Mouse (Mus musculus) cerebellum, adult 2 months (tissue): ENCODE data around the gene Rabl6. TPM values are rescaled to one million over a fixed set of nuclear protein-coding genes. Genes with fewer than 3 reads are reported as not detected.

Experiments used
- DNase-seq, 2 experiments: peaks; one replicate each; pipeline ENCODE4 v3.0.0; 2021
- H3K27ac ChIP-seq: fragments of 200-500 bp; 2 replicates; pipeline ENCODE4 v1.5.1; 2012; ENCODE audit warnings: low read length, control low read depth, inconsistent platforms; ENCODE audit not compliant: insufficient read depth
- H3K27me3 ChIP-seq: fragments of 200-500 bp; 2 replicates; pipeline ENCODE4 v1.6.1; 2012; ENCODE audit warnings: inconsistent platforms, mild to moderate bottlenecking, low read length, moderate library complexity; ENCODE audit not compliant: control insufficient read depth, insufficient read depth
- H3K4me1 ChIP-seq: fragments of 200-500 bp; 2 replicates; pipeline ENCODE4 v1.6.1; 2011; ENCODE audit warnings: low read length; ENCODE audit not compliant: control insufficient read depth, insufficient read depth
- H3K4me3 ChIP-seq: fragments of 200-500 bp; replicated peaks from 2 replicates; pipeline ENCODE3; 2011; ENCODE audit warnings: mild to moderate bottlenecking, low read depth, low read length, control low read depth; ENCODE audit not compliant: insufficient read depth
- CTCF ChIP-seq: fragments of 200-500 bp; IDR thresholded peaks from 2 replicates; pipeline ENCODE4 v1.5.1; 2011; ENCODE audit warnings: low read depth, mild to moderate bottlenecking, control low read depth, low read length, moderate library complexity, borderline replicate concordance; ENCODE audit not compliant: insufficient read depth
- POLR2A ChIP-seq: fragments of 200-500 bp; IDR thresholded peaks from 2 replicates; pipeline ENCODE4 v1.6.1; 2011; ENCODE audit warnings: low read length, control low read depth, borderline replicate concordance; ENCODE audit not compliant: insufficient read depth
- WGBS: fragments of 180-500 bp; shearing (Covaris S2); methylation state at CpG from one replicate; pipeline ENCODE4 v1.1.7; 2018; 5-methylcytosine and 5-hydroxymethylcytosine counted together
- polyA plus RNA-seq: library from polyadenylated mRNA; depleted of rRNA; stranded (reverse); fragments of >200 nt; gene quantifications from 2 replicates; pipeline ENCODE4 v1.2.3, GENCODE M21; 2012

Rabl6 gene
- polyA plus RNA-seq, 1 experiment, result 161 TPM

DNA sequence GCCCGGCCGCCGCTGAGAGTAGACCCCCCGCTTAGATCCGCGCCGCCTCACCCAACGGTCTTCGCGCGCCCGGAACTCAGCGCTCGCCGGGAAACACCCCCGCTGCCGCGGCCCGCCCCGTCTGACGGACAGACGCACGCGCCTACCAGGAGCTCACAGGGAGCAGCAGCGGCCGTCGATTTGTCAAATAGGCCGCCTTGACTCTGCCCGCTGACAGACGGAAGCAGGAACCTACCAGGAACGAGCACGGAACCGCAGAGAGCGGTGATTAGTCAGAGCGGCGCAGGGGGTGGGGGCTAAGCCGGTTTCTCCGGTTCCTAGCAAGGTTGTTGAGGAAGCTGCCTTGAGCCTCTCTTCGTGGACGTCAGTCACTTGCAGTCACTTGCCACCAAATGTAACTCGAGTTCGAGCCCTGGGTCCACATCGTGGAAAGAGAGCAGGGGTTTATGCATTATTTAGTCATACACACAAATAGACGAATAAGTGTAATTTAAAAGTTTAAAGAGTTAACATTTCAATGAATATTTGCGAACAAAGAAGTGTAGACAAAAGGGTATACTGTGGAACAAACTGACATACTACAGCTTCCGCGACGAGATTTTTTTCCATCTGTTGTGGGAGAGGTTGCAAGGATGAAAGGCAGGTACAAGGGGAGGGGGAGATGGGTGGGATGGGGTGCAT, 61.4 kb downstream of the Rabl6 start, which contains the start of gene Traf2:
Gene Traf2, minus strand, starts transcription at position 130 of the 681 bp plus-strand sequence.
- peak; percentile 98 to 99 for DNase-seq
- Histone ChIP-seq H3K4me3 (peak within 1 kb of the TSS; percentile 71), H3K27me3 (no peaks in the 10 kb centered on the region), H3K27ac (no peak within 1 kb of the TSS), H3K4me1 (0 out of 2 replicates have a peak, but pooled peaks cover 3% of the 10 kb centered on the region)
- TF ChIP-seq POLR2A (peak; percentile 21; the same call in 1 of the 2 replicates), CTCF (no peak)
- 3% methylated on average over 48 of the region's 48 CpGs for WGBS

DNA sequence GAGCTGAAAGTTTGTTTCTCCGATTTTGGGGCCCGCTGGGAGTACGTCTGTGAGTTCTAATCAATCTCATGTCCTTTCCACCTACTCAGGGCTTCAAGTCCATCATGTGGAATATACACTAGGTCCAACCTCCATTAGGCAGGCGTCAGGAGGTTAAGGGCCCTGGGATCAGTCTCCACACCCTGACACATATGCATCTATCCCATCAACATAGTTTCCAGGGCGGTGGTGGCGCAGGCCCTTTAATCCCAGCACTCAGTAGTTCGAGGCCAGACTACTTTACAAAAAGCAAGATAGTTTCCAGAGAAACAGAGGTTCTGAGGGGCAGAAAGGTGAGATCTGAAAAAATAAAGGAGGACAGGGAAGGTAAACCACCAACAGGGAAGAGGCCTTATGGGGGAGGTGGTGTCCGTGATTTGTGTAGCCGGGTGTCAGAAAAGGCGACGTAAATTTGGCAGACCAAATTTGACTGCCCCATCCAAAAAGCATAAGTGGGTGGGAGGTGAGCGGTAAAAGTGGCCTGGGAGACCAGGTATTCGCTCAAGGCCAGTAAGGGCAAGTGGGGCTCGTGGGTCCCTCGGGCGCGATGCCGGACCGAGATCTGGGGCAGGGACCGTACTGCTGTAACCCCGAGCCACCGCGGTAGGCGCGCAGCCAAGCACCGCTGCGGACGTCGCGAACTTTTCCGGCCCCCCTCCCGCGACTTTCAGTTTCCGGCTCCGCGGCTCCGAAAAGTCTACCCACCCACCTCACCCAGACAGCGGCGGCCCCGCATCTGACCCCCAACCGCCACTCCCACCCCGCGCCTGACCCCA, 62.1 kb downstream of the Rabl6 start:
- 0 out of 2 replicates have a peak, but pooled peaks cover 6% of the 10 kb centered on the region for H3K4me1 ChIP-seq
- 9% methylated on average over 42 of the region's 43 CpGs for WGBS
- H3K27ac ChIP-seq, result no peak overlapping the region
- DNase-seq, result no peak
- H3K4me3 ChIP-seq, result peak overlapping the region; percentile 71
- no peaks in the 10 kb centered on the region for H3K27me3 ChIP-seq
- TF ChIP-seq POLR2A (no peak), CTCF (no peak)

- DNase-seq, result no peak
- WGBS, result 91% methylated on average over 10 of the region's 10 CpGs
- TF ChIP-seq CTCF (no peak), POLR2A (no peak)
- Histone ChIP-seq H3K27ac (no peak overlapping the region), H3K4me3 (no peak overlapping the region), H3K4me1 (peaks cover 6% of the 10 kb centered on the region; the same call in 1 of the 2 replicates), H3K27me3 (no peaks in the 10 kb centered on the region)
These were observed 66.5 kb downstream of the Rabl6 start for GRCm38 (mm10) chr2:25541644-25542367.

GRCm38 (mm10) chr2:25540541-25540948, 67.8 kb downstream of the Rabl6 start:
- Histone ChIP-seq H3K27me3 (no peaks in the 10 kb centered on the region), H3K4me3 (no peak overlapping the region), H3K4me1 (peaks cover 6% of the 10 kb centered on the region; the same call in 1 of the 2 replicates), H3K27ac (no peak overlapping the region)
- no peak for DNase-seq
- TF ChIP-seq POLR2A (no peak), CTCF (no peak)
- WGBS, result 89% methylated on average over 4 of the region's 4 CpGs

GRCm38 (mm10) chr2:25536531-25536930, 71.8 kb downstream of the Rabl6 start:
- H3K27ac ChIP-seq, result no peak overlapping the region
- DNase-seq, result no peak
- H3K4me1 ChIP-seq, result peaks cover 15% of the 10 kb centered on the region
- H3K27me3 ChIP-seq, result no peaks in the 10 kb centered on the region
- 87% methylated on average over 8 of the region's 8 CpGs for WGBS
- TF ChIP-seq POLR2A (no peak), CTCF (no peak)
- no peak overlapping the region for H3K4me3 ChIP-seq

- no peaks in the 10 kb centered on the region for H3K27me3 ChIP-seq
- peaks cover 14% of the 10 kb centered on the region for H3K4me1 ChIP-seq
- no peak overlapping the region for H3K4me3 ChIP-seq
- TF ChIP-seq CTCF (no peak), POLR2A (no peak)
- 98% methylated on average over 2 of the region's 2 CpGs for WGBS
- DNase-seq, result no peak
- H3K27ac ChIP-seq, result peak overlapping the region; percentile 45; the same call in 1 of the 2 replicates
These were observed 73.5 kb downstream of the Rabl6 start for GRCm38 (mm10) chr2:25534866-25535182.

GRCm38 (mm10) chr2:25534178-25534865, 74.0 kb downstream of the Rabl6 start:
- H3K27ac ChIP-seq, result peak overlapping the region; percentile 45; the same call in 1 of the 2 replicates
- H3K4me1 ChIP-seq, result peaks cover 14% of the 10 kb centered on the region
- peak; percentile 88 to 91 for DNase-seq
- H3K4me3 ChIP-seq, result no peak overlapping the region
- 52% methylated on average over 3 of the region's 3 CpGs for WGBS
- H3K27me3 ChIP-seq, result no peaks in the 10 kb centered on the region
- TF ChIP-seq CTCF (no peak), POLR2A (no peak)
